Mouse (Mus musculus) heart, postnatal 0 days (tissue): ENCODE data around the gene Ttc21a. TPM values are rescaled to one million over a fixed set of nuclear protein-coding genes. Genes with fewer than 3 reads are reported as not detected.

Experiments used
- ATAC-seq: fragments of 200-750 bp; cut with Nextera tagmentation; 2 replicates; pipeline ENCODE4 v1.8.0; 2017; ENCODE audit warnings: low read depth, moderate number of reproducible peaks, moderate library complexity; ENCODE audit not compliant: insufficient read depth
- DNase-seq: peaks from one replicate; pipeline ENCODE4 v3.0.0-alpha.2; 2016; ENCODE audit warnings: low spot score
- H3K27ac ChIP-seq: fragments of 300-500 bp; sonication (generic); 2 replicates; pipeline ENCODE4 v1.5.1; 2014; ENCODE audit warnings: low read depth, mild to moderate bottlenecking
- H3K27me3 ChIP-seq: fragments of 300-500 bp; sonication (generic); 2 replicates; pipeline ENCODE4 v1.6.1; 2014; ENCODE audit warnings: low read length, mixed read lengths; ENCODE audit not compliant: control insufficient read depth, insufficient read depth
- H3K36me3 ChIP-seq: fragments of 300-500 bp; sonication (generic); replicated peaks from 2 replicates; pipeline ENCODE4 v1.6.1; 2014; ENCODE audit warnings: low read length, mixed read lengths; ENCODE audit not compliant: control insufficient read depth, insufficient read depth
- H3K4me1 ChIP-seq: fragments of 300-500 bp; sonication (generic); 2 replicates; pipeline ENCODE4 v1.6.1; 2014; ENCODE audit warnings: antibody characterized with exemption; ENCODE audit not compliant: control insufficient read depth, insufficient read depth
- H3K4me2 ChIP-seq: fragments of 300-500 bp; sonication (generic); 2 replicates; pipeline ENCODE4 v1.6.1; 2014; ENCODE audit warnings: low read depth, mild to moderate bottlenecking, low read length, moderate library complexity
- H3K4me3 ChIP-seq: fragments of 300-500 bp; sonication (generic); 2 replicates; pipeline ENCODE4 v1.5.1; 2014; ENCODE audit warnings: low read depth, low read length
- H3K9ac ChIP-seq: fragments of 300-500 bp; sonication (generic); replicated peaks from 2 replicates; pipeline ENCODE4 v1.6.1; 2014; ENCODE audit warnings: low read depth, low read length, mixed read lengths
- H3K9me3 ChIP-seq: fragments of 300-500 bp; sonication (generic); replicated peaks from 2 replicates; pipeline ENCODE4 v1.6.1; 2016; ENCODE audit warnings: low read length; ENCODE audit not compliant: control insufficient read depth
- CTCF ChIP-seq: IDR thresholded peaks from 2 replicates; pipeline ENCODE4 v1.5.1; 2016; ENCODE audit warnings: antibody characterized with exemption, control low read depth, low read depth
- EP300 ChIP-seq: IDR thresholded peaks from 2 replicates; pipeline ENCODE4 v1.6.1; 2016; ENCODE audit warnings: antibody characterized with exemption, low read depth
- WGBS: fragments of 180-500 bp; shearing (Covaris S2); extraction: QIAGEN DNeasy Blood & Tissue Kit; methylation state at CpG from one replicate; pipeline ENCODE4 v1.1.7; 2014; 5-methylcytosine and 5-hydroxymethylcytosine counted together
- polyA plus RNA-seq: library from polyadenylated mRNA; unstranded; fragments of >200 nt; fragmentation: Nextera tagmentation; extraction: Ambion mirVana; gene quantifications from 2 replicates; pipeline ENCODE4 v1.2.1, GENCODE M21; 2015
- total RNA-seq: library from RNA; depleted of rRNA; stranded (reverse); fragments of >200 nt; gene quantifications from 2 replicates; pipeline ENCODE4 v1.2.3, GENCODE M21; 2014; ENCODE audit warnings: low replicate concordance

Gene Ttc21a
- total and polyA plus RNA-seq, 2 experiments from 2014 or later = 0.07 TPM; not detected in 1

DNA sequence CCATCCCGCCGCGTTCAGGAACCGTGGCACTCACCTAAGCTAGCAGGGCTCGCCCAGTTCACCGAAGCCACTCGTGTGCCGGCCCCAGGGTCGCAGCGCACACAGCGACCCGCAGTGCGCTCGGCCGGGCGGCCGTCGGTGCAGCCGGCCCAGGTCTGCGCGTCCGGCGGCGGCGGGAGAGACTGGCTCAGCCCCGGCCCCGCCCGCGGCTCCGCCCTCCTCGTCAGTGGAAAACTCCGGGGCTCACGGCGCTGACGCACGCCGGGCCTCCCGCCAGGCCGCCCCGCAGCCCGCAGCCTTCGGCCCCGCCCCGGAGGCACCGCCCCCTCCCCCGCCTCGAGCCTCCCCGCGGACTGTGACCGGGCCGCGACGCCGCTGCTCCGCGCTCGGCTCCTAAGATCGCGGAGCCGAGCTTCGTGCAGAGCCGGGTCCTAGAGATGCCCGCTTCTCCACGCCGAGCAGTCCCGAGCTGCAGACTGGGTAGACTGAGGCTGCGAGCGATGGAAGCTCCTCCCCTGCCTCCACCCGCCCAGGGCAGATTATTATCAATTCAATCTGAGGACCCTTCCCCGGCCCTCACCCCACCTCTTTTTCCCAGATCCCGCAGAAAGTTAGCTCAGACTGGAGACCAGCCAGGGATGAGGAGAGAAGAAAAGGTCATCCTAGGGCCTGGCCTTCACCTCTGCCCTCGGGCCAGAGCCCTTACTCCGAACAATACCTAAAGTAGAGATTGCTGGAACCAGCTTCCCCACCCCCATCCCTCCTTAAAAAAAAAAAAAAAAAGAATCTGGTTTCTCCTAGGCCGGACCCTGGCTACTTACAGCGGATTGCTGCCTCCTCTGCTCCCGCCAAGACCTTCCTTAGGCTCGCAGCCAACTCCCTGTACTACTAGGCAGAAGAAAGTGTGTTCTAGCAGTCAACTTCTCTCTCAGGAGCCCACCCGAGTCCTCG is 46.5 kb downstream of the Ttc21a start:
- 4% methylated on average over 52 of the region's 79 CpGs for WGBS
- TF ChIP-seq CTCF (no peak), EP300 (peak; percentile 1; the same call in 1 of the 2 replicates)
- no peaks in the 10 kb centered on the region for H3K9me3 ChIP-seq
- no peaks in the 10 kb centered on the region for H3K36me3 ChIP-seq
- ATAC-seq (peak; percentile 75), DNase-seq (peak; percentile 91)
- H3K4me2 ChIP-seq = peak overlapping the region; percentile 87
- H3K27ac ChIP-seq = peak overlapping the region; percentile 99
- H3K9ac ChIP-seq = peak overlapping the region; percentile 92
- peaks cover 30% of the 10 kb centered on the region for H3K4me1 ChIP-seq
- H3K4me3 ChIP-seq = peak overlapping the region; percentile 95
- H3K27me3 ChIP-seq = no peaks in the 10 kb centered on the region

DNA sequence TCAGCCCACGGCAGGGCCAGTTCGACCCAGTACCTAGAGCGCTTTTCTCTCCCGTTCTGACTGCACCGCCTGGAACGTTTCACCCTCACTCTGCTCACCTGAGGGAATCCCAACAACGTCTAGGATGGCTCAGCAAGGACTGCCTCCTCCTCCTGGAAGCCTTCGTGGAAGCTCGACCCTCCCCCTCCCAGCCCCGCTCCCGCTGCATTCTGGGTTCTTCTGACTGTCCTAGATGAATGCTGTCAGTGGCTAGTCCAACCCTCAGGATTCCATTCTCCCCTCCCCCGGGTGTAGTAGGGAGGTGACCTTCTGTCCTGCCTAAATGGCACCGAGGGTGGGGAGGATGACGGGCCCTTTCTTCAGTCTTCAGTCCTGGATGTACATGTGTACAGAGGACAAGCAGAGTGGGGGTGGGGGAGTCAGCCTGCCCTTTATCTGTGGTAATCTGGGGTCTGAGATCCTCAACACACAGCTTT is 47.2 kb downstream of the Ttc21a start, which contains the start of gene Csrnp1:
Gene Csrnp1, minus strand, starts transcription at position 123 of the 476 bp plus-strand sequence.
- peaks cover 23% of the 10 kb centered on the region for H3K4me1 ChIP-seq

DNA sequence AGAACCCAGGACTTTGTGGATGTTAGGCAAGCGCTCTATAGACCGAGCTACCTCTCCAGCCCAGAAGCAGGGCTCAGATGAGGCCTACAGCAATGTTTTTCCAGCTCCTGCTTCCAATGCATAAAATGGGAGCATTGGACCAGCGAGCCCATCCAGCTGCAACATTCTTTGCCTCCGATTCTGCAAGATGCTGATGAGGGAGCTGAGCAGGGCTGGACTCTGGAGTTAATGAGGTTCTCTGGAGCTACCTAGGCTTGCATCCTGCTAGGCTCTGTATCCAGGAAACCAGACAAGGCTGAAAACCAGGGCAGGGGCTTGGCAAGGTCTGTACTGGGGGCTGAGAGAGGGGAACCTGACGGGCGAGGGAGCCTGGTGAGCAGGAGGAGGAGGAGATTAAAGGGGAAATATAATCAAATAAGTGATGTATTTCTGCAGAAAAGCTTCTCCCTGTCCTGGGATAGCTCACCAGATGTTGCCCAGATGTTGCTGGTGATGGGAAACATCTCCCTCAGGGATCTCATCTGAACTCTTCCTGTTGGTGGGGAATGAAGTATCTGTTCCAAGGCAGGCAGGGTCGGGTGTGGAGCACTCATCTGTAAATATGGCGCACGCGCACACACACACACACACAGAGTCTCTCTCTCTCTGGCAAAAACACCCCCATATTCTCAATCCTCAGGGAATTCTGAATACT is 48.6 kb downstream of the Ttc21a start:
- 78% methylated on average over 10 of the region's 10 CpGs for WGBS
- TF ChIP-seq EP300 (no peak), CTCF (no peak)
- ATAC-seq (no peak), DNase-seq (no peak)
- Histone ChIP-seq H3K9me3 (no peaks in the 10 kb centered on the region), H3K4me3 (no peak overlapping the region), H3K4me1 (peaks cover 10% of the 10 kb centered on the region), H3K27me3 (no peaks in the 10 kb centered on the region), H3K27ac (no peak overlapping the region), H3K4me2 (no peak overlapping the region), H3K9ac (no peak overlapping the region), H3K36me3 (no peaks in the 10 kb centered on the region)

More for the DNA sequence above, 47.2 kb downstream of the Ttc21a start, which contains the start of gene Csrnp1:
- H3K4me3 ChIP-seq = peak within 1 kb of the TSS; percentile 95
- no peaks in the 10 kb centered on the region for H3K9me3 ChIP-seq
- 20% methylated on average over 14 of the region's 14 CpGs for WGBS
- ATAC-seq (no peak), DNase-seq (no peak)
- H3K27ac ChIP-seq = peak within 1 kb of the TSS; percentile 99
- peak within 1 kb of the TSS; percentile 92 for H3K9ac ChIP-seq
- no peaks in the 10 kb centered on the region for H3K36me3 ChIP-seq
- no peaks in the 10 kb centered on the region for H3K27me3 ChIP-seq
- no peak for TF ChIP-seq EP300
- TF ChIP-seq CTCF = no peak
- peak within 1 kb of the TSS; percentile 87 for H3K4me2 ChIP-seq

DNA sequence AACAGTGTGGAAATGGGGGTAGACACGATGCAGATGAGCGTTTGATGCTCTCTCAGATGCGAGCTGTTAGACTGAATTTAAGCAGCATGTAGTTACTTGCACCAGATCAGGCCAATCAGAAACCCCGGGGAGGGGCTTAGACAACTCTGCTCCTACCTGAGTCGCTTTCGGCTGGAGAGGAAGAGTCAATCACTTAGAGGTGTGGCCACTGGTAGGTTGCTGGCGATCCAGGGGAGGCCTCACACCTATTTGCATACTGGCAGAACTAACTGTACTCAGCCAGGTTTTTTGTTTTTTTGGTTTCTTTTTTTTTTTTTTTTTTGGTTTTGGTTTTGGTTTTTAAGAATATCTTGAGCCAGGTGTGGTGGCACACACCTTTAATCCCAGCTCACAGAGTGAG is 50.9 kb downstream of the Ttc21a start:
- no peak for DNase-seq
- H3K27me3 ChIP-seq = no peaks in the 10 kb centered on the region
- TF ChIP-seq CTCF (no peak), EP300 (no peak)
- H3K36me3 ChIP-seq = no peaks in the 10 kb centered on the region
- no peak overlapping the region for H3K27ac ChIP-seq
- no peak for ATAC-seq
- no peak overlapping the region for H3K4me3 ChIP-seq
- H3K4me1 ChIP-seq = peaks cover 7% of the 10 kb centered on the region; the same call in 1 of the 2 replicates
- WGBS = 56% methylated on average over 7 of the region's 7 CpGs
- no peak overlapping the region for H3K4me2 ChIP-seq
- H3K9ac ChIP-seq = no peak overlapping the region
- H3K9me3 ChIP-seq = no peaks in the 10 kb centered on the region

DNA sequence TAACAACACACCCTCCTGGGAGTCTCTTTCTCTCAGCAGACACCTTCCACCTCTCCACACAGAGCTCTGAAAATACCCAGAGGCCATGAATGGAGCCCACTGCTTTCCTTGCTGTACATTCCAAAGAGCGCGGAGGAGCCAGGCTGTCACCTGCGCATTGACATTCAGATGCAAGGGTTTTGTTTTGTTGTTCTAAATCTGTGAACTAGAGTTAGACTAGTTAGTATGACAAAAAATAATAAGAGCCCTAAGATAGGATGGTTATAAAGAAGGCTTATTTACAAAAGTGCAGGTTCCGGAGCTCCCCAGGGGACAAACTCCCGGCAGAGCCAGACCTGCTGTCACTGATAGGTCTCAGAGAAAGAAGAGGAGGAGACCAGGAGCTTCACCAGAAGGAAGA is 53.9 kb downstream of the Ttc21a start:
- Histone ChIP-seq H3K27ac (no peak overlapping the region), H3K9me3 (no peaks in the 10 kb centered on the region), H3K4me1 (no peaks in the 10 kb centered on the region), H3K9ac (no peak overlapping the region), H3K27me3 (no peaks in the 10 kb centered on the region), H3K36me3 (no peaks in the 10 kb centered on the region), H3K4me2 (no peak overlapping the region), H3K4me3 (no peak overlapping the region)
- no peak for DNase-seq
- TF ChIP-seq EP300 (no peak), CTCF (no peak)
- 33% methylated on average over 5 of the region's 5 CpGs for WGBS
- no peak for ATAC-seq
